Mouse (Mus musculus): Measurements from ENCODE around the gene Zfp738. TPM values are rescaled to one million over a fixed set of nuclear protein-coding genes. Genes with fewer than 3 reads are reported as not detected.
"Not testable (repeated sequence)": the region's sequence is repeated elsewhere in the genome, so short reads cannot be mapped to it uniquely, and the experiment has no call there.

Gene Zfp738
- 32.5 and 35.5 TPM in 2 replicates for total RNA-seq (2017)

DNA sequence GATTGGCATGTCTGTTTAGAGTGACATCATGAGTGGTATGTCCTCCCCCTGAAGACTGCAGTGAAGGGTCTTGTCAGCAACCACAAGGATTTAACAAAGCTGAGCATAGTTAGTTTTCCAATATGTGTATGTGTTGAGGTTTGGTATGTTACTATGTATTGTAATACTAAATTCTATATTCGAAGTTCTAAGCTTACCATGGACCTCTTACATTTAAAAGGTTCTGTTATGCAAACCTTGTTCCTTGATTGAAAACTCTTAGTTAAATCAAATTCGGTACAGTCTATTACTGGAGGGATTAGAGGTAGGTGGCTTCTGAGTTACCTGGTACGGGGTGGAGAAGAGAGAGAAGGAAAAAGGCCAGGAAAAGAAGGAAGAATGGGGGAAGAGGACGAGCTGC, at the start of gene Zfp738:
Zfp738 (minus strand) TSS at position 101 of the 400 bp plus-strand sequence.
- ATAC-seq (replicated peaks in 1 of 2; ENCODE audit: insufficient read depth in 1 of 2, low FRiP score in 2 of 2, low TSS enrichment in 1 of 2, low read depth in 1 of 2, poor library complexity in 2 of 2, severe bottlenecking in 2 of 2), result no peak

DNA sequence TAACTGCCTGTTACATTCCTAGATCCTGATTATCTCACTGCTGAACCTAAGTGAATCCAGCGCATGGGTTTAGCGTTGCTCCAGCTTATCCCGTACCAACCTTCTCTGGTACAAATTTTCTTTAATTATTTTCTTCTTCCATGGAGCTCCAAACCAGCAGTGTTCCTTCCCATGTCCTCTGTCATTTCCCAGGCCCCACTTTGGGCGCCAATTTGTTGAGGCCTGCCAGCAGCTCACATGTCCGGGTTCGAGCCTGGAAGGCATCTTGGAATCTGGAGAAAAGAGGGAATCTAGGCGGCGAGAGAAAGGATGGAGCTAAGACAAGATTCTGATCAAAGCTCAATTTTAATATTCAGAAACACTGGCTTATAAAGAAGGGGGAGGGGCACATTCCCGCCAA, 47.5 kb upstream of the Zfp738 start:
- ATAC-seq (replicated peaks in 1 of 2; ENCODE audit: insufficient read depth in 1 of 2, low FRiP score in 2 of 2, low TSS enrichment in 1 of 2, low read depth in 1 of 2, poor library complexity in 2 of 2, severe bottlenecking in 2 of 2), result not testable (repeated sequence)

DNA sequence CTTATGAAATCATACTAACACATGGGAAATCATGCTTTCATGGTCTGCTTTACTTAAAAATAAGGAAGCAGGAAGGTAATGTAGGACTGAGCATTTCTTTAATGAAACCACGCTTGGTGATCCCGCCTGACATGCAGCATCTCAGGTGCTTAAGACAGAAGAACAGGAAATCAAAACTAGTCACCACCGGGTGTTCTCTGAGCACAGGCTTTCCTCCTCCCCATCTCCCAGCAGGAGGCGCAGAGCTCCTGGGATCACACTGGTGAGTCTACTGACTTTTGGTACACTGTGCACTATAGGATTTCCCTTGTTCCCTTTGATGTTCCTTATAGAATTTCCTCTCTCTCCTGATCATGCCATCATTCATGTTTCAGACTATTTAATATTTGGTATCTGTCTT, 42.6 kb upstream of the Zfp738 start:
- peak; percentile 62 to 63 for ATAC-seq (replicated peaks in 1 of 2; ENCODE audit: insufficient read depth in 1 of 2, low FRiP score in 2 of 2, low TSS enrichment in 1 of 2, low read depth in 1 of 2, poor library complexity in 2 of 2, severe bottlenecking in 2 of 2)

DNA sequence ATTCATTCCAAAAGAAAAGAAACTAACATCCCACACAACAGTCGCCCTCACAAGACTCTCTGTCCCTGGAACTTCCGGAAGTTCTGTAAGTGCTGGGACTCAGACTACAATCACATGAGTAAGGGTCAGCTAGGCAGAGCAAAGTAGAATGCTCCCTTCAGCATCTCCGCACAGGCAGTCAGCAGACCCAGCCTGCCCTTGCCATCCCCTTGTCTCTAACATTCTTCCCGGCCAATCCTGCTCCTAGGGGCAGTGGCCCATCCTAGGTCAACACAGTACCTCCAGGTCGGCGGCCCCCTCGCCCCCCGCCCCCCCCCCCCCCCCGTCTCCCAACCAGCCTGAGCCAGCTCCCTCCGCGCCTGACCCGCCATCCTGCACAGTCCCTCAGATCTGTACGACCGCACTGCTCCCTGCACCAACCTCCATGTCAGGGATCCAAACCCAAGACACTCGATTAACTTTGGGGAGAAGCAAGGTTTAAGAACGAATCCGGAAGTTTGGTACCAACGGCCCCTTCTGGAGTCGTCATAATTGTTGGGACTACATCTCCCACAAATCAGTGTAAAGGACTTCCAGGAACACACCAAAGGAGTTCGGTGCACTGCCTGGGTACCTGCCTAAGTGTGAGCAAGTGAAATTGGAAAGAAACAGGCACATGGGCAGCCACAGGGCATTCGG, 41.9 kb upstream of the Zfp738 start, which contains the start of gene Zfp65:
Zfp65 (minus strand) TSS at position 533 of the 678 bp plus-strand sequence.
- peak; percentile 57 to 65 for ATAC-seq (replicated peaks in 1 of 2; ENCODE audit: insufficient read depth in 1 of 2, low FRiP score in 2 of 2, low TSS enrichment in 1 of 2, low read depth in 1 of 2, poor library complexity in 2 of 2, severe bottlenecking in 2 of 2)

DNA sequence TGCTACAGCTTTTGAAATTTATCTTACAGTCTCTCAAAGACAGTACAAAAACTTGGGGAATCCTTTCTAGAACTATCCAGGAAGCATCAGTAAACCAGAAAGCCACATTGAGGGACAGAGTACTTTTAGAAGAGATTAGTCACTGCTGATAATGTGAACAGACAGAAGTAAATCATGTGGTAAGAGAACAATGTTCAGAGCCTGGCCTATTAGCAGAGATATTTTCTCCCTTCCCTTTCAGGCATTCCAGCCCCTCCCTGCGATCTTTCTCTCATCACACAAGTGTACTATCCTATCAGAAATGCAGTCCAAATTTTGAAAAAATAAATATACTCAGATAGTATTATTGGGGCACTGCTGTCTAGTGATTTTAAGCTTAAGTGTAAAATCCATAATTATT, 41.2 kb upstream of the Zfp738 start:
- ATAC-seq (replicated peaks in 1 of 2; ENCODE audit: insufficient read depth in 1 of 2, low FRiP score in 2 of 2, low TSS enrichment in 1 of 2, low read depth in 1 of 2, poor library complexity in 2 of 2, severe bottlenecking in 2 of 2), result no peak

DNA sequence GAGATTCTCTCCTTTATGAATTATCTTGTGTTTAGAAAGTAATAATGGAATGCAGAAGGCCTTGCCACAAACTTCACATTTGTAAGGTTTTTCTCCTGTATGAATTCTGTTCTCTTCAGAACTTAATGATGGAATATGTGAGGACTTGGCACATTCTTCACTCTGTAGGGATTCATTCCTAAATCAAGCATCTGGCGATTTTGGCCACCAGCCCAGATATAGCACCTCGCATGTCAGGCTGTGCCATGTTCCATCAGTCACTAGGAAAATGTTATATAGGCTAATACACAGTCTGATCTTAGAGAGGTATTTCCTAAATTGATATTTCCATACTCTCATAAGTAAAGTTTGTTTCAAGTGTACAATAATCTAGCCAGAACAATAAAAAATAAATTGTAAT, 38.5 kb upstream of the Zfp738 start:
- ATAC-seq (replicated peaks in 1 of 2; ENCODE audit: insufficient read depth in 1 of 2, low FRiP score in 2 of 2, low TSS enrichment in 1 of 2, low read depth in 1 of 2, poor library complexity in 2 of 2, severe bottlenecking in 2 of 2), result not testable (repeated sequence)

DNA sequence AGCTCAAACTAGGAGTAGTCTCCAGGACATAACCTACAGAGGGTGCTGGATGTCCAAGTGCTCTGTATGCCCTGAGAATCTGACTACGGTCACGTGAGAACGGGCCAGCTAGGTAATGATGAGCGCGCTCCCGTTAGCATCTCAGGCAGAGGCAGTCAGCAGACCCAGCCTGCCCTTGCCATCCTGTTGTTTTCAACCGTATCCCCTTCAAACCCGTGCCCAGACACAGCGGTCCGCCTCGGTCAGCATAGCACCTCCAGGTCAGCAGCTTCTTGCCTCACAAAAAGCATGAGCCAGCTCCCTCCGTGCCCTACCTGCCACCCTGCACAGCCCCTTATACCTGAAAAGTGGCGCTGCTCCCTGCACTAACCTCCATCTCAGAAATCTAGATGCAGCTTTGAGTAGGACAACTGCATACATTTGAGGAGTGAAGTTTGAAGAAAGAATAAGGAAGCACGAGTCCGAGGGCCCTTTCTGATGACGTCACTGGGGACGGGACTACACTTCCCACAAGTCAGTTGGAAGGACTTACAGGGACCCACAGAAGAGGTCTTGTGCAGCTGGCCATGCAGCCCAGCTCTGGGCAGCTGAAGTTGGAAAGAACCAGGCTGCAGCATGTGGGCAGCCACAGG, 37.1 kb upstream of the Zfp738 start:
- ATAC-seq (replicated peaks in 1 of 2; ENCODE audit: insufficient read depth in 1 of 2, low FRiP score in 2 of 2, low TSS enrichment in 1 of 2, low read depth in 1 of 2, poor library complexity in 2 of 2, severe bottlenecking in 2 of 2), result peak; percentile 96 to 97

DNA sequence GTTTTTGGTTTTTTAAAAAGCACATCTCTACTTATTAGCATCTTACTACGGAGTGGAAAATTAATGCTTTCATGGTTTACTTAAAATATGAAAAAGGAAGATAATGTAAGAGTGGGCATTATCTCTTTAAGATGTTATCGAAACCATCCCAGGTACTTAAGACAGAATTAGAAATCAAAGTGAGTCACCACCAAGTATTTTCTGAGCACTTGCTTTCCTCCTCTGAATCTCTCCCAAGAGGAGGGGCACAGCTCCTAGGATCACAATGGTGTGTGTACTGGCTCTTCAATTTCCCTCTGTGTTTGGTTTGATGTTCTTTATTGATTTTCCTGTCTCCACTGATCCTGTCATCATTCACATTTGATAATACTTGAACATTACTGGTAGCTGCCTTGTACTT, 3.0 kb downstream of the Zfp738 start:
- peak in 1 of 2 experiments; percentile 19; a peak in 1 of 4 replicates for ATAC-seq (replicated peaks in 1 of 2; ENCODE audit: insufficient read depth in 1 of 2, low FRiP score in 2 of 2, low TSS enrichment in 1 of 2, low read depth in 1 of 2, poor library complexity in 2 of 2, severe bottlenecking in 2 of 2)

DNA sequence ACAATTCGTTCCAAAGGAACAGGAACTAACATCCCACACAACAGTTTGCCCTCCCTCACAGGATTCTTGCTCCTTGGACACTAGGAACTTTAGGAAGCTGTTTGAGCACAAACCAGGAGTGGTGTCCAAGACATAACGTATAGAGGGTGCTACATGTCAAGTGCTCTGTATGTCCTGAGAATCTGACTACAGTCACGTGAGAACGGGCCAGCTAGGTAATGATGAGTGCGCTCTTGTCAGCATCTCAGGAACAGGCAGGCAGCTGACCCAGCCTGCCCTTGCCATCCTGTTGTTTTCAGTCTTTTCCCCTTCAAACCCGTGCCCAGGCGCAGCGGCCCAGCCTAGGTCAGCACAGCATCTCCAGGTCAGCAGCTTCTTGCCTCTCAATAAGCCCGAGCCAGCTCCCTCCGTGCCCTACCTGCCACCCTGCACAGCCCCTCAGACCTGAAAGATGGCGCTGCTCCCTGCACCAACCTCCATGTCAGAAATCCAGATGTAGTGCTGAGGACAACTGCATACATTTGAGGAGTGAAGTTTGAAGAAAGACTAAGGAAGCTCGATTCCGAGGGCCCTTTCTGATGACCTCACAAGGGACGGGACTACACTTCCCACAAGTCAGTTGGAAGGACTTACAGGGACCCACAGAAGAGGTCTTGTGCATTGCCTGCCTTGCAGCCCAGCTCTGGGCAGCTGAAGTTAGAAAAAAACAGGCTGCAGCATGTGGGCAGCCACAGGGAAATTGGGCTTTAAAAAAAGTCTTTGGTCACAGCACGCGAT, 3.7 kb downstream of the Zfp738 start:
- ATAC-seq (replicated peaks in 1 of 2; ENCODE audit: insufficient read depth in 1 of 2, low FRiP score in 2 of 2, low TSS enrichment in 1 of 2, low read depth in 1 of 2, poor library complexity in 2 of 2, severe bottlenecking in 2 of 2), result peak; percentile 100

DNA sequence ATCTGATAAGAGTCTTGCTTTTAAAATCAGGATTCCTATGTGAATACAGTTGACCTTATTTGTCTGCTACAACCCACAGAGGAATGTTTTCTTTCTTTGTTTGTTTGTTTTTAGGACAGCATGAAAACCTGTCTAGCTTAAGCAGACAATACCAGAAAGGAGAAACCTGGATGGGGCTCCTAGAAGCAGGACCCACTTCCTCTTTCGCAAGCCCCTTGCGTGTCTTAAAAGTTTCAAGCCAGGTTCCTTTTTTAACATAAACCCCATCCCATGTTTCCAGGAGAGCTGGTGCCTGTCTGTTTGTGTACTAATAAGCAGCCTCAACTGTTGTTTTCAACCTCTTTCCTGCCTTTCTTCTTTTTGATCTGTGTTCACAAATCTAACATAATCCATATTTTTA, 12.0 kb downstream of the Zfp738 start:
- ATAC-seq (replicated peaks in 1 of 2; ENCODE audit: insufficient read depth in 1 of 2, low FRiP score in 2 of 2, low TSS enrichment in 1 of 2, low read depth in 1 of 2, poor library complexity in 2 of 2, severe bottlenecking in 2 of 2), result no peak

DNA sequence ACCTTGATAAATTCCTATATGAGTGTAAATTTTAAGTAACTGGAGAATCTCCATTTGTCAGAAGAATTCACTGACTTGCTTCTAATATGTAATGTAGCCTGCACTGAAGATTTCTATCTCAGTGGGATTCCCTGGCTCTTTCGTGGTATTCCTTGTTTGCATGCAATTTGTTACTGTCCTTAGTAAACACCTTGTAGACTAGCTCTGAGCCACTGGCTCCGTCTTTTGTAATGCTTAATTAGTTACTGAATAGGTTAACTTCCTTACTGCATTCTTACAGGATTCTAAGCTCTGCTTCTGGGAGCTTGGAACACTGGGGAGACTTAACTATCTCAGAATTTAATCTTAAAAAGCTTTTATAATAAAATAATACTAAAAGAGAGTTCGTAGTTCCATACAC, 34.4 kb downstream of the Zfp738 start:
- no peak for ATAC-seq (replicated peaks in 1 of 2; ENCODE audit: insufficient read depth in 1 of 2, low FRiP score in 2 of 2, low TSS enrichment in 1 of 2, low read depth in 1 of 2, poor library complexity in 2 of 2, severe bottlenecking in 2 of 2)

DNA sequence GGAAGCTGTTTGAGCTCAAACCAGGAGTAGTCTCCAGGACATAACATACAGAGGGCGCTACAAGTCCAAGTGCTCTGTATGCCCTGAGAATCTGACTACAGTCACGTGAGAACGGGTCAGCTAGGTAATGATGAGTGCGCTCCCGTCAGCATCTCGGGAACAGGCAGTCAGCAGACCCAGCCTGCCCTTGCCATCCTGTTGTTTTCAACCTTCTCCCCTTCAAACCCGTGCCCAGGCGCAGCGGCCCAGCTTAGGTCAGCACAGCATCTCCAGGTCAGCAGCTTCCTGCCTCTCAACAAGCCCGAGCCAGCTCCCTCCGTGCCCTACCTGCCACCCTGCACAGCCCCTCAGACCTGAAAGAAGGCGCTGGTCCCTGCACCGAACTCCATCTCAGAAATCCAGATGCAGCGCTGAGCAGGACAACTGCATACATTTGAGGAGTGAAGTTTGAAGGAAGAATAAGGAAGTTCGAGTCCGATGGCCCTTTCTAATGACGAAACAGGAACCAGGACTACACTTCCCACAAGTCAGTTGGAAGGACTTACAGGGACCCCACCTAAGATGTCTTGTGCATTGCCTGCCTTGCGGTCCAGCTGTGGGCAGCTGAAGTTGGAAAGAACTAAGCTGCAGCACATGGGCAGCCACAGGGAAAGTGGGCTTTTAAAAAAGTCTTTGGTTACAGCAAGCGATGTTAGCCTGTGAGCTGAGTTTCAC, 49.4 kb downstream of the Zfp738 start, which contains the start of the genes Gm49345 and Zfp729a:
Gm49345 (minus strand) TSS at position 476 of the 714 bp plus-strand sequence.
Zfp729a (minus strand) TSS at position 498 of the 714 bp plus-strand sequence.
- ATAC-seq (replicated peaks in 1 of 2; ENCODE audit: insufficient read depth in 1 of 2, low FRiP score in 2 of 2, low TSS enrichment in 1 of 2, low read depth in 1 of 2, poor library complexity in 2 of 2, severe bottlenecking in 2 of 2), result peak; percentile 98 to 99

DNA sequence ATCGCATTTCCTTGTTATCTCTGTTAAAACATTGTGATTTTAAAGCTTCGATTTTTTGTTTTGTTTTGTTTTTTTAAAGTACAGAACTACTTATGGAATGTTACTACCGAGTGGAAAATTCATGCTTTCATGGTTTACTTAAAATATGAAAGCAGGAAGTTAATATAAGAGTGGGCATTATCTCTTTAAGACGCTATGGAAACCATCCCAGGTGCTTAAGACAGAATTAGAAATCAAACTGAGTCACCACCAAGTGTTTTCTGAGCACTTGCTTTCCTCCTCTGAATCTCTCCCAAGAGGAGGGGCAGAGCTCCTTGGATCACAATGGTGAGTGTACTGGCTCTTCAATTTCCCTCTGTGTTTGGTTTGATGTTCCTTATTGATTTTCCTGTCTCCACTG, 76.8 kb downstream of the Zfp738 start:
- no peak for ATAC-seq (replicated peaks in 1 of 2; ENCODE audit: insufficient read depth in 1 of 2, low FRiP score in 2 of 2, low TSS enrichment in 1 of 2, low read depth in 1 of 2, poor library complexity in 2 of 2, severe bottlenecking in 2 of 2)

DNA sequence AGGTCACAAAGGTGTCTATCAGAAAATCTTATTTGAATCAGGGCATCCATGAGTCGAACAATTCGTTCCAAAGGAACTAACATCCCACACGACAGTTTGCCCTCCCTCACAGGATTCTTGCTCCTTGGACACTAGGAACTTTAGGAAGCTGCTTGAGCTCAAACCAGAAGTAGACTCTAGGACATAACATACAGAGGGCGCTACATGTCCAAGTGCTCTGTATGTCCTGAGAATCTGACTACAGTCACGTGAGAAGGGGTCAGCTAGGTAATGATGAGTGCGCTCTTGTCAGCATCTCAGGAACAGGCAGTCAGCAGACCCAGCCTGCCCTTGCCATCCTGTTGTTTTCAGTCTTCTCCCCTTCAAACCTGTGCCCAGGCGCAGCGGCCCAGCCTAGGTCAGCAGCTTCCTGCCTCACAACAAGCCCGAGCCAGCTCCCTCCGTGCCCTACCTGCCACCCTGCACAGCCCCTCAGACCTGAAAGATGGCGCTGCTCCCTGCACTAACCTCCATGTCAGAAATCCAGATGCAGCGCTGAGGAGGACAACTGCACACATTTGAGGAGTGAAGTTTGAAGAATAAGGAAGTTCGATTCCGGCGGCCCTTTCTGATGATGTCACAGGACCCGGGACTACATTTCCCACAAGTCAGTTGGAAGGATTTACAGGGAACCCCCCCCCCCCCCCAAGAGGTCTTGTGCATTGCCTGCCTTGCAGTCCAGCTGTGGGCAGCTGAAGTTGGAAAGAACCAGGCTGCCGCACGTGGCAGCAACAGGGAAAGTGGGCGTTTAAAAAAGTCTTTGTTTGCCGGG, 77.6 kb downstream of the Zfp738 start, which contains the start of gene Zfp729b:
Zfp729b (minus strand) TSS at position 642 of the 811 bp plus-strand sequence.
- peak; percentile 92 to 94 for ATAC-seq (replicated peaks in 1 of 2; ENCODE audit: insufficient read depth in 1 of 2, low FRiP score in 2 of 2, low TSS enrichment in 1 of 2, low read depth in 1 of 2, poor library complexity in 2 of 2, severe bottlenecking in 2 of 2)

Data from hematopoietic stem cell, adult 5-6 weeks (primary cell).